Mouse (Mus musculus) large intestine, adult 2 months (tissue): Measurements from ENCODE around the gene Tmem91. TPM values are rescaled to one million over a fixed set of nuclear protein-coding genes. Genes with fewer than 3 reads are reported as not detected.

Experiments
- DNase-seq: peaks from one replicate; pipeline ENCODE4 v3.0.0-alpha.2; 2012; ENCODE audit warnings: low read depth, low spot score
- WGBS: fragments of 180-500 bp; shearing (Covaris S2); methylation state at CpG from one replicate; pipeline ENCODE4 v1.1.7; 2018; 5-methylcytosine and 5-hydroxymethylcytosine counted together
- polyA plus RNA-seq: library from polyadenylated mRNA; depleted of rRNA; stranded (reverse); fragments of >200 nt; gene quantifications from 2 replicates; pipeline ENCODE4 v1.2.3, GENCODE M21; 2012; rRNA removed

Tmem91 gene
- polyA plus RNA-seq, 1 experiment, result 0.79 TPM

DNA sequence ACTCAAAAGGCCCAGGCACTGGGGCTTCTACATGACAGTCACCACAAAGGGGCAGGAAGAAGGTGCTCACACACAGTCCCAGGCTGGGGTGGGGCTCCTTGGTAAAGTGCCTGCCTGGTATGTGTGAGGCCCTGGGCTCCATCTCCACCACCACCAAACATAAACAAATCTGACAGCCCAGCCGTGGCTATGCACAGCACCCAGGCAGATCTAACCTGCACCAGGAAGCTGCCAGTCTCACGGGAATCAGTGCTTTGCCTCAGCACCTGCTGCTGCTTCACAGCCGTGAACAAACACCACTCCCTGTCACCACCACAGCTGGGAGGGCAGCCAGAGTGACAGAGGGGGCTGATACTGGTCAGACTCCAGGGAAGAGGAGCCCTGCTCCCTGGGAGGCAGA, 38.6 kb downstream of the Tmem91 start:
- DNase-seq, result no peak
- WGBS, result 11% methylated on average over 3 of the region's 3 CpGs

- 81% methylated on average over 5 of the region's 5 CpGs for WGBS
- DNase-seq, result no peak
Observed at GRCm38 (mm10) chr7:25632679-25633078, 42.3 kb downstream of the Tmem91 start.

DNA sequence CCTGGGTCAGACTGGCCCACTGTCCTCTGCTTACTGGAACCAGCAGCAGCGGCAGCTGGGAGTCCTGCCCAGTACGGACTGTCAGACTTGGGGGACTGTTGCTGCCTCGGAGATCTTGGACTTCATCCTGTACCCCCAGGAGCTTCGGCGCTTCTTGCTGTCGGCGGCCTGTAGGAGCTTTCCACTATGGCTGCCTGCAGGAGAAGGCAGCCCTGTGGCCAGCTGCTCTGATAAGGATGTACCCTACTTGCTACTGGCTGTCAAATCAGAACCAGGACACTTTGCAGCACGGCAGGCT, 46.7 kb downstream of the Tmem91 start:
- whole genome bisulfite sequencing, result 71% methylated on average over 8 of the region's 8 CpGs
- no peak for DNase-seq

DNA sequence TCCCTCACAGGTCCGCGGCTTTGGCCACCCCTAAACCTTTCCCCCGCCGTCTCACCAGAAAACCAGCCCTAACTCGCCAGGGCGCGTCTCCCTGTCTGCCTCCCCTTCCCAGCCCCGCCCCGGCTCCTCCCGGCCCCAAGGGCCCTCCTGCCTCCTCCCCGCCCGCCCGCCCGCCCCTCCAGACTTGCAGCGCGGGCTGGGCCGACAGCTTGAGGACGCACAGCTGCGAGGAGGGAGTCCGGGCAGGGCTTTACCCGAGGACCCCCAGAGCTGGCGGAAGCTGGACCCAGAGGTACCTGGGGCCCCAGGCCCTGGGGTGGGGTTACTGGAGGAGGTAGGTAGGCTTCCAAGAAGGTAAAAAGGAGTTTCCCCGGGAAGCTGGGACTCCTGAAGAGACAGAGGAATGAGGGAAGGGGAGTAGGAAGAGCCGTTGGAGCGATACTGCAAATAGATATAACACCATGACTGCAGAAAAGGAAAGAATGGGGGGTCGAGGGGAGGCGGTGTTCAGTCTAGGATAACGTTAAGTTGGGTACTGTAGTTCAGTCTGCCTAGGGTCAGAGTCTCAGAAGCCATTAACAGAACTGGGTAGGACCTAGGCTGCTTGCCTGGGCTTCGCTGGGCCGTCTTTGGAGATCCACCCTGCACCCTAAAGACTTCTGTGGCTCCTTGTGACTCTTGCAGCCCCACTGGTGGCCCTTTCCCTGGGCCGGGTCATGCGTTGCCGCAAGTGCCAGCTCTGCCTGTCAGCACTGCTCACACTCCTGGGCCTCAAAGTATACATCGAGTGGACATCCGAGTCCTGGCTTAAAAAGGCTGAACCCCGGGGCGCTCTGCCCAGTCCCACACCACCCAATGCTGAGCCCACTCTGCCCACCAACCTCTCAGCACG, 47.3 kb downstream of the Tmem91 start:
- DNase-seq, result no peak
- 15% methylated on average over 38 of the region's 38 CpGs for WGBS

DNA sequence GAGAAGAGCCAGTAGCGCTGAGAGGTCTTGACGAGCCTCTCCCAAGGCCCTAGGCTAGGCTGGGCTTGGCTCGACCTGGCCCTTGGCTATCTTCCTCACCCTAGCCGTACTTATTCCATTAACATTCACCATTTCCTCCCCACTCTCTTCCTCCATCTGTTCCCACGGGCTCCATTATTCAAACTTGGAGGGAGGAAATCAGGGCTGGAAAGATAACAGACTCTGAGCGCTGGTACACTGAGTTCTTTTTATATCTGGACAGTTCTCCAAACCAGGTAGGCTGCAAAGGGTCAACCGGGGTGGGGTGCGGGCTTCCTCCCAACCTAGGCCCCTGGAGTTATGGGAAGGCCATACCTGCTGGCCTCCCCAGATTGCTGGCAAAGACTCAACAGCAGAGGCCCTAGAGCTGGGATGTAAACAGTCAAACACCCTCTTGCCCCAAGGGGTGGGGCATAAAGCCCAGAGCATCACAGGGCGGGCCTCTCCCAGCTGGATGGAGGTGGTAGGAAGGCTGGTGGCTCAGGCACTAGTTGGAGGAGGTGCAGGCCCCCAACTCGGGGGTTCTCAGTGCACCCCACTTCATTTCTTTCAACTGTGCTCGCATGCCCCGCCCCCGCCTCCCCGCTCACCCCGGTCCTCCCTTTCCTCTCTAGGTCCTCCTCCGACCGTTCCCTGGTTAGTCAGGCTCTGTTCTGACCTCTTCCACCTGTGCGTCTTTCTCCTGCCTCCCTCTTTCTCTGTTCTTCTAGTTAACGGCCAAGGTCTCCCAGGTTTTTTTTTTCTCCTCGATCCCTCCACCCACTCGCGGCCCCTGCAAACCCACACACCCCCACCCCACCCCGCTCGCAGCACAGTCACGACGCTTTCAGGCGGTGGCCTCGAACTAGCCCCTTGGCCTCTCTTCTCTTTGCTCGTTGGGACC, 48.2 kb downstream of the Tmem91 start, which contains the start of gene B3gnt8:
B3gnt8 (plus strand) TSS at position 146 of the 922 bp plus-strand sequence.
- WGBS, result 6% methylated on average over 29 of the region's 29 CpGs
- DNase-seq, result no peak

DNA sequence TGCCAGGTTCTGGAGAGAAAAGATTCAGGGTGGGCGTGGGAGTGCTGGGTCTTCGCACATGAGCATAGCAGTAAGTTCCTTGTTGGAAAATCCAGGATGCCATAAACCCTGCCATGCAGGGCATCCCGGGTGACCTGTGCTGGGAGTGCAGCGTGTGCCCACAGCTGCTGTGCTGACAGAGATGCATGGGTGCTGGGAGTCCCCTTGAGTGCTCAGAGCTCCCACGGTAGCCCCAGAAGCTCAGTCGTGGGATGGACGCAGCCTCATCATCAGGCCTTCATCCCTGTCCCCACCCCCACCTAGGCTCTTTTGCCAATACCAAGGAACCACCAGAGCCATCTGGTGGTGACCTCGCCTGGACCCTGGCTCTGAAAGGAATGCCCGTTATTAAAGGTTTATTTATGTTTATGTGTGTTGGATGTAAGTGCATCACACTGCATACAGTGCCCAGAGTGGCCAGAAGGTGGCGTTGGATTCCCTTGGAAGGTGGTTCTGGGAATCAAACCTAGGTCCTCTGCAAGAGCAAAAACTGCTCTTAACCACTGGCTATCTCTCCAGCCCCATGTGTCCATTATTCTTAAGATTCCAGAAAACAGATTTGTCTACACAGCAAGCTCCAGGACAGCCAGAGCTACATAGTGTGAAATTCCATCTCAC, 49.2 kb downstream of the Tmem91 start:
- 77% methylated on average over 10 of the region's 10 CpGs for WGBS
- no peak for DNase-seq

- WGBS, result 79% methylated on average over 5 of the region's 5 CpGs
- DNase-seq, result no peak
Observed at GRCm38 (mm10) chr7:25624851-25625250, 50.1 kb downstream of the Tmem91 start.

DNA sequence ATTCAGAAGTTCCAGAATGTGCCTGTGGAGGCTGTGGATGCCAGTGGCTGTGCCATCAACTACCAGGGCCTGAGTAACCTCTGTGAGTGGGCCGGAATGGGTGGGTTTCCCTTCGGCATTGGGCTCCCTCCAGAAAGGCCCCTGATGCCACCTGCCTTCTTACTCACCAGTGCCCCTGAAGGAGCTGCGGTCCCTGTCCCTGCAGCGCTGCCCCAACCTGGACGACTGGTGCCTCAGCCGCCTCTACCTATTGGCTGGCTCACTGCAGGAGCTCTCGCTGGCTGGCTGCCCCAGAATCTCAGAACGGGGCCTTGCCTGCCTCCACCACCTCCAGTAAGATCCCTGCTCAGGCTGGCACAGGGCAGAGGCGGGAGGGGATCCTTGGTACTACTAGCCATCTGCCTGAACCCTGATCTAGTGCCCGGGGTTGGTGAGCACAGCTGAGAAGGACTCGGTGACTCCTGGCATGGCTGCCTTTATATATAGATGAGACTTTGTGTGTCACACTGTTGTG, 51.1 kb downstream of the Tmem91 start:
- 89% methylated on average over 11 of the region's 11 CpGs for WGBS
- no peak for DNase-seq

DNA sequence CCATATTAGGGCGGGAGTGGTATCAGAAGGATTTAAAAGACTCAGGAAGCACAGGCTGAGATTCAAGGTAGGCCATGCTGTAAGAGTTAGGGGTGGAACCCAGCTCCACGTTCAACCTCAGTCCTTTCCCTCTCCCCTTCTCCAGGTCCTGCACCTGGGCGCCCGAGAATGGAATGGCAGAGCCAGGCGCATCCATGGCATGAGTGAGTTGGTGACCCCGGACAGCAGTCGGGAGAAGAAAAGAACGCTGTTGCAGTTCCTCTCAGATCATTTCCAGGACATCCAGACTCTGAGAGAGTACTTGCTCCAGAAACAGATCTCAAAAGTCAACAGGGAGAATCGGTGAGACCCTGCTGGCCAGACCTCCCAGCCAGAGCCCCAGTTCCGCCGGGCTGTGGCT, 54.2 kb downstream of the Tmem91 start:
- WGBS, result 90% methylated on average over 11 of the region's 11 CpGs
- DNase-seq, result no peak

GRCm38 (mm10) chr7:25620101-25620500, 54.9 kb downstream of the Tmem91 start:
- 90% methylated on average over 5 of the region's 5 CpGs for WGBS
- DNase-seq, result no peak

DNA sequence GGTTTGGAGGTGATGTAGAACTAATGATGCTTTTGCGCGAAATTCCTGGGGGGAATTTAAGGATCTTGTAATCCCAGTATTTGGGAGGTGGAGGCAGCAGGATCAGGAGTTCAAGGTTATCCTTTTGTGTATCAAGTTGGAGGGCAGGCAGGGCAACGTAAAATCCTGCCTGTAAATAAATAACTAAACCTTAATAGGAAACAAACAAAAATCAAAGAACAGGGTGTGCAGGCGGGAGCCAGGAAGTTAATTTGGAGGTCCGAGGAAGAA, 55.3 kb downstream of the Tmem91 start:
- WGBS, result 10% methylated on average over 5 of the region's 5 CpGs
- DNase-seq, result no peak

Other genes starting within 250 kb of the Tmem91 start
- 658 and 768 TPM in 2 replicates for gene Ceacam1, start 197.6 kb downstream of the Tmem91 start, polyA plus RNA-seq
- gene Ceacam2, start 135.3 kb downstream of the Tmem91 start, polyA plus RNA-seq, result 1.2 and 1.3 TPM in 2 replicates
- gene Erich4, start 59.3 kb downstream of the Tmem91 start, polyA plus RNA-seq, result 23.6 and 36.5 TPM in 2 replicates
- gene Dmac2, start 55.8 kb downstream of the Tmem91 start, polyA plus RNA-seq, result 50.9 and 56.2 TPM in 2 replicates
- 7.1 and 7.6 TPM in 2 replicates for gene B3gnt8, start 48.5 kb downstream of the Tmem91 start, polyA plus RNA-seq
- gene Bckdha, start 16.2 kb downstream of the Tmem91 start, polyA plus RNA-seq, result 56.6 and 66.8 TPM in 2 replicates
- 51.4 and 55.4 TPM in 2 replicates for gene Exosc5, start 16.0 kb downstream of the Tmem91 start, polyA plus RNA-seq
- gene B9d2, start 5.6 kb upstream of the Tmem91 start, polyA plus RNA-seq, result 21.8 and 24.6 TPM in 2 replicates
- gene Tgfb1, start 11.8 kb upstream of the Tmem91 start, polyA plus RNA-seq, result 17.0 and 18.3 TPM in 2 replicates
- 39.0 and 46.6 TPM in 2 replicates for gene Ccdc97, start 43.9 kb upstream of the Tmem91 start, polyA plus RNA-seq
- gene Hnrnpul1, start 79.6 kb upstream of the Tmem91 start, polyA plus RNA-seq, result 35.8 and 42.9 TPM in 2 replicates
- 15.3 and 24.2 TPM in 2 replicates for gene Axl, start 113.5 kb upstream of the Tmem91 start, polyA plus RNA-seq
- gene Cyp2s1, start 141.7 kb upstream of the Tmem91 start, polyA plus RNA-seq, result 49.2 and 66.1 TPM in 2 replicates
- 0.77 and 14.7 TPM in 2 replicates for gene Cyp2b10, start 222.5 kb upstream of the Tmem91 start, polyA plus RNA-seq